Mouse (Mus musculus) limb, embryonic 10.5 days (tissue): Measurements from ENCODE around the gene Flvcr1. TPM values are rescaled to one million over a fixed set of nuclear protein-coding genes. Genes with fewer than 3 reads are reported as not detected.
"Not testable (repeated sequence)": the region's sequence is repeated elsewhere in the genome, so short reads cannot be mapped to it uniquely, and the experiment has no call there.

ENCODE experiments used
- DNase-seq: peaks from one replicate; pipeline ENCODE4 v3.0.0-alpha.2; 2017; ENCODE audit warnings: low spot score
- H3K27ac ChIP-seq: fragments of 300-500 bp; sonication (generic); 2 replicates; pipeline ENCODE4 v1.5.1; 2016; ENCODE audit warnings: mild to moderate bottlenecking
- H3K27me3 ChIP-seq: fragments of 300-500 bp; sonication (generic); 2 replicates; pipeline ENCODE4 v1.6.1; 2016; ENCODE audit warnings: low read depth, mild to moderate bottlenecking; ENCODE audit not compliant: poor library complexity, severe bottlenecking
- H3K36me3 ChIP-seq: fragments of 300-500 bp; sonication (generic); 2 replicates; pipeline ENCODE4 v1.6.1; 2016; ENCODE audit warnings: mild to moderate bottlenecking, moderate library complexity
- H3K4me1 ChIP-seq: fragments of 300-500 bp; sonication (generic); 2 replicates; pipeline ENCODE4 v1.6.1; 2016
- H3K4me3 ChIP-seq: fragments of 300-500 bp; sonication (generic); 2 replicates; pipeline ENCODE4 v1.5.1; 2016; ENCODE audit warnings: mild to moderate bottlenecking, moderate library complexity
- H3K9me3 ChIP-seq: fragments of 300-500 bp; sonication (generic); replicated peaks from 2 replicates; pipeline ENCODE4 v1.6.1; 2016; ENCODE audit warnings: mild to moderate bottlenecking
- WGBS: fragments of 180-500 bp; shearing (Covaris S2); methylation state at CpG from one replicate; pipeline ENCODE4 v1.1.7; 2016; 5-methylcytosine and 5-hydroxymethylcytosine counted together
- polyA plus RNA-seq: library from polyadenylated mRNA; unstranded; fragments of >200 nt; fragmentation: Nextera tagmentation; extraction: Ambion mirVana; gene quantifications from 2 replicates; pipeline ENCODE4 v1.2.1, GENCODE M21; 2016

Flvcr1 gene
- polyA plus RNA-seq, 1 experiment from 2014 or later: 6.9 TPM

DNA sequence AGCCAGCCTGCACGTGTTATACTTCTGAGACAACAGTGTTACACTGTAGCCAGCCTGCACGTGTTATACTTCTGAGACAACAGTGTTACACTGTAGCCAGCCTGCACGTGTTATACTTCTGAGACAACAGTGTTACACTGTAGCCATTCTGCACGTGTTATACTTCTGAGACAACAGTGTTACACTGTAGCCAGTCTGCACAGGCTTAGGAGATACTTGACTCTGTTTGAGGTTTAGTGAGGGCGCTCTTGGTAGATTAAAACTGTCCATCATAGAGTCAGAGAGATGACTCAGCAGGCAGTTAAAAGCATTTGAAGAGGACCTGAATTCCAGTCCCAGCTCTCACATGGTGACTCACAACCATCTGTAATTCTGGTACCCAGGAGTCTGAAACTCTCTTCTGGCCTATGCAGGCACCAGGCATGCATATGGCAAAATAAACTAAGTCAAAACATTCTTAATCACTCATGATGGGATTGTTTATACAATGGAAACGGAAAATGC is 5.0 kb upstream of the Flvcr1 start:
- H3K27ac ChIP-seq, H3K27me3 ChIP-seq, DNase-seq, H3K4me3 ChIP-seq, H3K9me3 ChIP-seq, H3K36me3 ChIP-seq: not testable (repeated sequence)
- H3K4me1 ChIP-seq: peaks cover 10% of the 10 kb centered on the region
- whole genome bisulfite sequencing: 84% methylated on average over 6 of the region's 6 CpGs

DNA sequence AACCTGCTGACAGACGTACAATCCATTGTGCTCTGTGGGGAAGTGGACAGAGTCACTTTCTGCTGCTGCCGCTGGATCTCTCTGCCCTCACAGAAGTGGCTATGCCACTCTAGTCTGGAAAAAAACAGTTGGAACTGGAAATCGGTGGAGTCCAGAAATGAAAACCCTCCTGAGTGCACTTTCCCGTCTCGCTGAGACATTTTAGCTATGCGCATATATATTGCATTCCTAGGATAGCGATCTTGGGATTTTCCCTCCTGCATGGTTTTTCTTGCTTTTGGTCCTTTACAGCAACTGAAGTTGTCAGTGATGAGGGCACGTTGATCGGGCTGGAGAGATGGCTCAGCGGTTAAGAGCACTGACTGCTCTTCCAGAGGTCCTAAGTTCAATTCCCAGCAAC is 4.2 kb upstream of the Flvcr1 start:
- no peak for DNase-seq
- Histone ChIP-seq H3K9me3 (no peaks in the 10 kb centered on the region), H3K27ac (no peak overlapping the region), H3K4me3 (no peak overlapping the region), H3K4me1 (peaks cover 16% of the 10 kb centered on the region), H3K27me3 (no peaks in the 10 kb centered on the region), H3K36me3 (no peaks in the 10 kb centered on the region)
- WGBS: 85% methylated on average over 10 of the region's 10 CpGs

DNA sequence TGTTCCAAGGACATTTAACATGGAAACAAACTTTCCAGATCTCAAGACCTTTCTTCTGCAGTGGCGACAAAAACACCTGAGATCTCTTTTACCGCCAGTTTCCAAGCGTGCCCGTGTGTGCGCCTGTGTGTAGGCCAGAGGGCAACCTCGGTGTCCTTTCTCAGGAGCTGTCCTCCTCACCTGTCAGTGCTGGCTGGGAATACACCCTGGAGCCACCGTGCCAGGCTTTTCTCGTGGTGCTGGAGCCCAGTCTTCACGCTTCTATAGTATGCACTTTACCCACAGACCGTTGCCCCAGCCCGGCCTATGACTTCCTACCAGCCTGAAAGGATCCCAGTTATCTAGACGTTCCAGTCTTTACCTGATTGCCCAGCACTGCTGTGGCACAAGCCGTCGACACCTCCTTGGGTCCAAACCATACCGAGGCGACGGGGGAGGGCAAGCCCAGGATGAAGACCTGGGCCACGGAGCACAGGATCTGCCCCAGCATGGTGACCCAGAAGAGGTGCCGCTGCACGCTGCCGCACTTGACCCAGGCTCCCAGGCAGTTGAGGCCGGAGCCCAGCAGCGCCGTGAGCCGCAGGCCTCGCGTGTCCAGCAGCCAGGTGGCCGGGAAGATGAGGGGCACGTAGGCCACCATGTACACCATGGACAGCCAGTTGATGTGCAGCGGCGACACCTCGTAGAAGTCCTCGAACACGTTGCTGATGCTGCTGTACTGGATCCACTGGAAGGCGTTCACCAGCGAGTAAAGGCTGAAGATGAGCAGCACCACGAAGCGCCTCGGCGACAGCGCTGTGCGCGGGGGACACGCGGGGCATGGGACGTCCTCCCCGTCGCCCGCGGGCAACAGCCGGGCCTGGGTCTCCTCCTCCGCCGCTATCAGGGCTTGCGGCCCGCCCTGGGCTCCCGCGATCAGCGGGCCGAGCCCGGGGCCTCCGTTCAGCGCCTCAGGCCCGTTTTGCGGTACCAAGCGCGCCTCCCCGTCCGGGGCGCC is 644 bp downstream of the Flvcr1 start:
- peaks cover 13% of the 10 kb centered on the region for H3K36me3 ChIP-seq
- H3K27me3 ChIP-seq: no peaks in the 10 kb centered on the region
- H3K9me3 ChIP-seq: no peaks in the 10 kb centered on the region
- peaks cover 25% of the 10 kb centered on the region for H3K4me1 ChIP-seq
- peak overlapping the region; percentile 89 for H3K4me3 ChIP-seq
- 3% methylated on average over 69 of the region's 69 CpGs for WGBS
- H3K27ac ChIP-seq: peak overlapping the region; percentile 92
- DNase-seq: no peak

DNA sequence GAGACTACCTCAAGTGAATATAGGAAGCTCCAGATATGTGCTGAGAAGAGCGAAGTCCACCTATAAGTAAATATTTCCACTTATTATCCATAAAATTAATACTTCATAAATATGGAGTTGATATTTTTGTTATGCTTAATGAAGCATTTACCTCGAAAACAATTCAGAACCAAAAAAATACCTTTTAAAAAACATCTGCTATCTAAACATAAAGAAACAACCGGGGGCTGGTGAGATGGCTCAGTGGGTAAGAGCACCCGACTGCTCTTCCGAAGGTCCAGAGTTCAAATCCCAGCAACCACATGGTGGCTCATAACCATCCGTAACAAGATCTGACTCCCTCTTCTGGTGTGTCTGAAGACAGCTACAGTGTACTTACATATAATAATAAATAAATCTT is 2.2 kb downstream of the Flvcr1 start:
- H3K4me3 ChIP-seq, H3K27me3 ChIP-seq, H3K9me3 ChIP-seq, DNase-seq, H3K27ac ChIP-seq: not testable (repeated sequence)
- WGBS: 99% methylated on average over 5 of the region's 6 CpGs
- Histone ChIP-seq H3K4me1 (peaks cover 25% of the 10 kb centered on the region), H3K36me3 (peaks cover 22% of the 10 kb centered on the region)

DNA sequence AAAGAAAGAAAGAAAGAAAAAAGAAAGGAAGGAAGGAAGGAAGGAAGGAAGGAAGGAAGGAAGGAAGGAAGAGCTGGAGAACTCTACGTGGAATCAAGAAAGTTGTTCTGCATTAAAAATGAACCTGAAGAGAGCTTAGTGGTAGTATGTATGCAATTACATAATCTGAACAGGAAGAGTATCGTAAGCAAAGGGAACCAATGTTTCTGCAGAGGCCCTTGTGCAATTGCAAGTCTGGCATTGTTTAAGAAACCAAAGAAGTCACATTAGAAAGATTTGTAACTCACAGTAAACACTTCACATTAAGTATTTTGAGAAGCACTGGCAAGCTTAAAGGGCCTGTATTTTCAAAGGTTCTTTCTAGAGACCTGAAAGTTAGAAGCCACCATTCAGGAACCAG is 2.8 kb downstream of the Flvcr1 start:
- Histone ChIP-seq H3K9me3 (no peaks in the 10 kb centered on the region), H3K27ac (no peak overlapping the region), H3K4me3 (no peak overlapping the region), H3K27me3 (no peaks in the 10 kb centered on the region), H3K36me3 (peaks cover 25% of the 10 kb centered on the region), H3K4me1 (peaks cover 25% of the 10 kb centered on the region)
- DNase-seq: no peak
- 92% methylated on average over 2 of the region's 2 CpGs for WGBS

DNA sequence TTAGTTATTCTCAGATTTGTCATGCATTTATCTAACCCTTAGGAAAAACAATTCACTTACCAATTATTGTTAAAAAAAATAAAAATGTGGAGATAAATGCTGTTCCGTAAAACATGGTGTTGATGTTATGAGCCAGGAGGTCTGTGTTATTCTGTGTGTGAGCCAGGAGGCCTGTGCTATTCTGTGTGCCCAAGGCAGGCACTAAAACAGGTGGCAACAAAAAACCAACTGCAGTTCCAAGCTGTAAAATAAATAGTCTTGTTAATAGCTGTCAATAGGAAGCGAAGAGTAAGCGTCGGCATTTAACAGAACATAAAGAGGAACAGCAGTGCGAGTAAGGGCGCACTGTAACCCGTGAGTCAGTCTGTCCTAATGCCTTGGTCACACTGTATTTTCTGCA is 4.9 kb downstream of the Flvcr1 start:
- 85% methylated on average over 7 of the region's 7 CpGs for whole genome bisulfite sequencing
- H3K27me3 ChIP-seq: no peaks in the 10 kb centered on the region
- no peak overlapping the region for H3K27ac ChIP-seq
- no peak overlapping the region for H3K4me3 ChIP-seq
- H3K4me1 ChIP-seq: peaks cover 14% of the 10 kb centered on the region
- no peaks in the 10 kb centered on the region for H3K9me3 ChIP-seq
- no peak for DNase-seq
- peaks cover 29% of the 10 kb centered on the region for H3K36me3 ChIP-seq

DNA sequence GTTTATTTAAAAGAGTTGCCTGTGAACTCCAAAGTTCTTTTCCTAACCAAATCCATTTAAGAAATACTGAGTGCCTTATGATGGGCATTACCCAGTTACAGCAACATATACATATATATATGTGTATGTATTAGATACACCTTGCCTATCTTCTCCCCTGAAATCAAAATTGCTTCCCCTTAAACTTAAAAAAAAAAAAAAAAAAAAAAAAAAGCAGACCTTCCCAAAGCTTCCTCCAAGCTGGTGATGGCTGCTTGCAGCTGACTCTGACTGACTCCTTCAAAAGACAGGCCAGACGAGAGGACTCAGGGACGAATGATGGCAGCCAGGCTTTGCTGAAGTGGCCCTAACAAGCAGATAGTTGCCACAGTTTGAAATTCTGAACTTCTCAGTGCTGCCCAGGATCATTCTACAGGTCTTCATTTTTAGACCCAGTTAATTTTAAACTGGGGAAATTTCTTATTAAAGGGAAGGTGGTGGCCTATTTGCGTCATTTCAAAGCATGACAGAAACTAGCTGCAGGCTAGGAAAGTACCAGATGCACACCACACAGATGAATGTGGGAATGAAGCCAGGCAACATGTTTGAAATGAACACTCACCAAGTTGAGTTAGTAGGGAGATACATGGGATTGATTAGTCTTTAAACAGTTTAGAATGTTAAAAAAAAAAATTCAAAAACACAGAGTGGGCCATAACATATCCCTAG is 5.6 kb downstream of the Flvcr1 start:
- H3K4me3 ChIP-seq: no peak overlapping the region
- WGBS: 92% methylated on average over 3 of the region's 3 CpGs
- no peaks in the 10 kb centered on the region for H3K9me3 ChIP-seq
- peaks cover 30% of the 10 kb centered on the region for H3K36me3 ChIP-seq
- no peaks in the 10 kb centered on the region for H3K27me3 ChIP-seq
- H3K27ac ChIP-seq: no peak overlapping the region
- no peak for DNase-seq
- H3K4me1 ChIP-seq: peaks cover 10% of the 10 kb centered on the region

DNA sequence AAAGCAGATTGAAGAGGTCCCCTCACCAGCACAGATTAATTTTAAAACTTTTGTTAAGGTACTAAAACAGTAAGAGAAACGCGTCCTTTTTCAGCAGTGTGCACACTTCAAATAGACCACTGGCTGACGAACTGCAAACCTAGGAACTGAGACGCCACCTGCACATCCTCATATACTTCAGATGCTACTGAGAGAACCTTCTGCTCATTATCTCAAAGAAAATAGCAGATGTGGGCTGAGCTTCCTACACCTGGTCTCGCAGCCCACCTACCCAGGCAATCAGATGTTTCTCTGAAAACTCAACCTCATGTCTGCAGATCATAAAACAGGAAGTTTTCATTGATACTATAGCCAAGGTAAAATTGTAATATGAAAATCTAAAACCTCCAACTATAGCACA is 6.2 kb downstream of the Flvcr1 start:
- WGBS: 97% methylated on average over 5 of the region's 5 CpGs
- no peaks in the 10 kb centered on the region for H3K27me3 ChIP-seq
- peaks cover 5% of the 10 kb centered on the region for H3K4me1 ChIP-seq
- peaks cover 35% of the 10 kb centered on the region for H3K36me3 ChIP-seq
- H3K27ac ChIP-seq: no peak overlapping the region
- H3K9me3 ChIP-seq: no peaks in the 10 kb centered on the region
- H3K4me3 ChIP-seq: no peak overlapping the region
- no peak for DNase-seq

DNA sequence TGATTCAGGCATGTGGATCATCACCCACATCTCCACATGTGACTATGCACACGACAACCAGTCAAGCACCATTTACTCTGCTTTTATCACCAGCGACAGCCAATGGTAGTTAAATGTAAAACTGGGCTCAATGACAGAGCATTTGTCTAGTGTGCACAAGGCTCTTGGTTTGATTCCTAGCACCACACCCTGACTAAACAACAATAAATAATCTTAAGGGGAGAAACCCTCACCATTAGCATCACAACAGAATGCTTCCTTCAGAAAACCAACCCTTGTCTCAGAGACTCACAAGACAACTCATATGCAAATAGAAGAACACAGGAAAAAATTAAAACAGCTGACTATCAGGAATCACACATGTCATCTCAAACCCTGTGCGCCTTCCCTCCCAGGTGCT is 11.7 kb downstream of the Flvcr1 start:
- 94% methylated on average over 3 of the region's 3 CpGs for WGBS
- H3K27ac ChIP-seq: no peak overlapping the region
- no peak for DNase-seq
- no peaks in the 10 kb centered on the region for H3K4me1 ChIP-seq
- H3K4me3 ChIP-seq: no peak overlapping the region
- no peaks in the 10 kb centered on the region for H3K27me3 ChIP-seq
- H3K9me3 ChIP-seq: no peaks in the 10 kb centered on the region
- H3K36me3 ChIP-seq: peaks cover 64% of the 10 kb centered on the region

DNA sequence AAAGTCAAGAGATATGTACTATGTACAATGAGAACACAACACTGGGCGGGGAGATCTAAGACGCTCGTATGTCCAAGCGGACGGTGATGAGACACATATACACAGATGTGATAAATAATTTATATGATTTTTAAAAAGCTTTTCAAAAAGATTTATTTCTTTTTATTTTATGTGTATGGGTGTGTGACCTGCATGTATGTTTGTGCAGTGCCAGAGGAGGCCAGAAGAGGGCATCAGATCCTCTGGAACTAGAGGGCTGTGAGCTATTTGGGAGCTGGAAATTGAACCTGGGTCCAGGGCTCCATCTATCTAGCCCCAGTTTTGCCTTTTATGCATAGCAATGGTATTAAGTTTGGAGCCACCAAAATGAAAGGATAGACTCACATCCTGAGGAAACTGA is 17.3 kb downstream of the Flvcr1 start:
- DNase-seq: no peak
- H3K36me3 ChIP-seq: peaks cover 74% of the 10 kb centered on the region
- WGBS: 98% methylated on average over 5 of the region's 5 CpGs
- no peaks in the 10 kb centered on the region for H3K27me3 ChIP-seq
- H3K4me3 ChIP-seq: no peak overlapping the region
- H3K9me3 ChIP-seq: no peaks in the 10 kb centered on the region
- no peak overlapping the region for H3K27ac ChIP-seq
- H3K4me1 ChIP-seq: no peaks in the 10 kb centered on the region

DNA sequence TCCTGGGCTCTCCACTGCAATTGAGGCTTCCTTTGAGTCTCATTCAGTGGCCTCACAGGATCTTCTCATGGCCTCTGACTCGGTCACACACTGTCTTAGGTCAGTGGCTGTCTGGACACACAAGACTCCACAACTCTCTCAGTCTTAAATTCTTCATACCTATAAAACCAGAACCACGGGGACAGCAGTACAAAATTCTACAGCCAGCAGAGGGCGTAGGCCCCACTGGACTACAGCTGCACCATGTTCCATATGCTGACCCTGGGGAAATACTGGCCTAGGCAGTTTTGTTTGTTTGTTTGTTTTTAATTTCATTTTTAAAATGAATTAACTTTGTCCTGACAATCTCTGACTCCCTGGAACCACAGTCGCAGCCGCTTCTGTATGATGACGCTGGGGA is 23.8 kb downstream of the Flvcr1 start:
- no peaks in the 10 kb centered on the region for H3K9me3 ChIP-seq
- H3K27ac ChIP-seq: no peak overlapping the region
- no peak overlapping the region for H3K4me3 ChIP-seq
- H3K4me1 ChIP-seq: no peaks in the 10 kb centered on the region
- DNase-seq: no peak
- 70% methylated on average over 6 of the region's 6 CpGs for WGBS
- no peaks in the 10 kb centered on the region for H3K27me3 ChIP-seq
- peaks cover 16% of the 10 kb centered on the region for H3K36me3 ChIP-seq

DNA sequence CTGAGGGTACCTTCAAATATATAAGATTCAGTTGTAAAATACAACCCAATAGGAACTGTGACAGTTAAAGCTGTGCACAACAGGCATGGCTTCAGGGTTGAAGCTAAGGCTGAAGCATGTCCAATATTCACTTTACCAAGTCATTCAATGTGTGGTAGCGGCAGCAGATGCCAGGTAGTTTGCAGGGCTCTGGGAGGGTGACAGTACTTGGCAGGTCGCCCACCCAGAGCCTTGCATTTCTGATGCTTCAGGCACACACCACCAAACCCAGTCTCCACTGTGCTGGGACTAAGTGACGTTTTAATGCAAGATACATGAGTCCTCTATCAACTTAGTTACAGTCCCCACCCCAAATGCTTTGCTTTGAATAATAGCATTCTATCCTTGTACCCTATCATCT is 25.3 kb downstream of the Flvcr1 start:
- H3K4me3 ChIP-seq: no peak overlapping the region
- DNase-seq: no peak
- H3K27me3 ChIP-seq: no peaks in the 10 kb centered on the region
- H3K9me3 ChIP-seq: no peaks in the 10 kb centered on the region
- no peaks in the 10 kb centered on the region for H3K4me1 ChIP-seq
- WGBS: 86% methylated on average over 3 of the region's 3 CpGs
- H3K27ac ChIP-seq: no peak overlapping the region
- peaks cover 13% of the 10 kb centered on the region for H3K36me3 ChIP-seq

DNA sequence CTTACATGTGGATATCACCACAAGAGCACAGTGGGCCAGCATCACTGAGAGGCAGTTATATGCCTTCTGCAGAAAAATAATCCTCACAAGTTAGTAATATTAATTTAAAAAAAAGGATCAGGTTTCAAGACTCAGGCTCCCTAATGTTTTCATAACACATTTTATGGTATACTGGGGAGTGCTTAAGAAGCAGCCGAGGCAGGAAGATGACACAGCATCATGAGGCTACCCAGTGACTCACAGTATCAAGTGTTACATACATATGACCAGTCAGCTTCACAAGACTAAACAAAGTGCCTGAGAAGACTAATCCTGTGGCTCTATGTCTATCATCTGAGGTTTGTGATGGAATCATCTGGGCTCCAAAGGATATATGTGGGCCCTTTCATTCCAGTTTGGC is 27.9 kb downstream of the Flvcr1 start:
- no peaks in the 10 kb centered on the region for H3K9me3 ChIP-seq
- H3K27me3 ChIP-seq: no peaks in the 10 kb centered on the region
- H3K4me1 ChIP-seq: no peaks in the 10 kb centered on the region
- no peak overlapping the region for H3K27ac ChIP-seq
- 92% methylated on average over 1 of the region's 1 CpGs for WGBS
- no peak overlapping the region for H3K4me3 ChIP-seq
- H3K36me3 ChIP-seq: no peaks in the 10 kb centered on the region
- no peak for DNase-seq
